17 mouse cellular contexts compared by ENCODE assay signal in genomic region chr7:143286532-143287290, GRCm38 (mm10).
DNase-seq lines count a peak whose midpoint lies in the region; ATAC-seq and TF ChIP-seq lines count a peak whose summit lies in the region.
"Had no signal": no experiment of that assay in that cellular context is flagged by ENCODE, and none has a peak within 500 bp of the region (broad histone marks: within the 10 kb centered on the region; RNA-seq: fewer than 3 reads in every experiment).

No protein-coding gene starts in this region.

- 40% methylated on average over 8 of the region's 8 CpGs for WGBS in stomach, embryonic 15.5 days
- WGBS in stomach, postnatal 0 days: 35% methylated on average over 8 of the region's 8 CpGs
- WGBS in liver, embryonic 12.5 days (ENCODE audit: insufficient replicate concordance): 61% methylated on average over 8 of the region's 8 CpGs
- WGBS in midbrain, embryonic 10.5 days: 64% methylated on average over 8 of the region's 8 CpGs

- DNase-seq in adrenal gland, adult 2 months: peak; percentile 64
- DNase-seq in adrenal gland, adult 8-10 months: no peak
- DNase-seq in stomach, postnatal 0 days (ENCODE audit: low spot score): no peak
- no peak for DNase-seq in midbrain, embryonic 10.5 days (ENCODE audit: low spot score)
- no peak for DNase-seq in layer of hippocampus, adult 8-10 months (ENCODE audit: low spot score in 2 of 2)
- no peak for DNase-seq in urinary bladder, postnatal 25 days (ENCODE audit: low spot score)
- DNase-seq: cerebellum, adult 2 months; heart, adult 18-20 months; lung, adult 18-20 months; right cerebral cortex, postnatal 25 days had no signal

- TF ChIP-seq EP300 in stomach, postnatal 0 days (optimal IDR thresholded peaks at IDR 0.05): no peak

- ATAC-seq in stomach, embryonic 15.5 days (ENCODE audit: insufficient read depth, low FRiP score, low read depth): peak; percentile 36; the same call in 1 of the 2 replicates
- no peak for ATAC-seq in stomach, postnatal 0 days (ENCODE audit: low FRiP score, low TSS enrichment)
- ATAC-seq in liver, embryonic 12.5 days: peak; percentile 65
- ATAC-seq: inflammation-experienced regulatory T-cells, adult 6 months; midbrain, embryonic 13.5 days had no signal

- no peak overlapping the region for H3K4me3 ChIP-seq in stomach, embryonic 15.5 days (replicated peaks)
- H3K4me3 ChIP-seq in stomach, postnatal 0 days (ENCODE audit: low read depth, low read length): no peak overlapping the region
- H3K4me3 ChIP-seq in liver, embryonic 12.5 days: no peak overlapping the region
- H3K4me3 ChIP-seq in midbrain, embryonic 10.5 days: no peak overlapping the region
- H3K4me3 ChIP-seq: forebrain, embryonic 10.5 days; heart, embryonic 15.5 days; hindbrain, embryonic 10.5 days; midbrain, embryonic 13.5 days had no signal

- H3K36me3 ChIP-seq in stomach, embryonic 15.5 days: no peaks in the 10 kb centered on the region
- H3K36me3 ChIP-seq in stomach, postnatal 0 days (ENCODE audit: control insufficient read depth, insufficient read depth, low read length): no peaks in the 10 kb centered on the region
- peaks cover 27% of the 10 kb centered on the region; the same call in 1 of the 2 replicates for H3K36me3 ChIP-seq in liver, embryonic 12.5 days
- H3K36me3 ChIP-seq in midbrain, embryonic 10.5 days: peaks cover 85% of the 10 kb centered on the region
- H3K36me3 ChIP-seq: heart, embryonic 15.5 days; midbrain, embryonic 13.5 days had no signal

- TF ChIP-seq CTCF in stomach, postnatal 0 days (IDR thresholded peaks at IDR 0.05; ENCODE audit: low read depth): no peak

- H3K27me3 ChIP-seq in stomach, embryonic 15.5 days (replicated peaks): no peaks in the 10 kb centered on the region
- no peaks in the 10 kb centered on the region for H3K27me3 ChIP-seq in stomach, postnatal 0 days (ENCODE audit: control insufficient read depth, insufficient read depth, low read length)
- no peaks in the 10 kb centered on the region for H3K27me3 ChIP-seq in liver, embryonic 12.5 days (replicated peaks)
- no peaks in the 10 kb centered on the region for H3K27me3 ChIP-seq in midbrain, embryonic 10.5 days (ENCODE audit: low read depth, poor library complexity, severe bottlenecking)
- H3K27me3 ChIP-seq: heart, embryonic 15.5 days; midbrain, embryonic 13.5 days had no signal

- no peaks in the 10 kb centered on the region for H3K9me3 ChIP-seq in stomach, embryonic 15.5 days
- H3K9me3 ChIP-seq in stomach, postnatal 0 days (ENCODE audit: control insufficient read depth, low read length): no peaks in the 10 kb centered on the region
- H3K9me3 ChIP-seq in liver, embryonic 12.5 days (replicated peaks): no peaks in the 10 kb centered on the region
- no peaks in the 10 kb centered on the region for H3K9me3 ChIP-seq in midbrain, embryonic 10.5 days (replicated peaks)
- H3K9me3 ChIP-seq: forebrain, embryonic 10.5 days; heart, embryonic 15.5 days; hindbrain, embryonic 10.5 days; midbrain, embryonic 13.5 days had no signal

- H3K9ac ChIP-seq in stomach, embryonic 15.5 days: no peak overlapping the region
- no peak overlapping the region for H3K9ac ChIP-seq in stomach, postnatal 0 days (ENCODE audit: low read length)
- H3K9ac ChIP-seq in liver, embryonic 12.5 days: no peak overlapping the region
- H3K9ac ChIP-seq: heart, embryonic 15.5 days; midbrain, embryonic 13.5 days had no signal

- peaks cover 57% of the 10 kb centered on the region for H3K4me1 ChIP-seq in stomach, embryonic 15.5 days
- H3K4me1 ChIP-seq in stomach, postnatal 0 days (replicated peaks; ENCODE audit: control insufficient read depth, insufficient read depth): peaks cover 8% of the 10 kb centered on the region
- H3K4me1 ChIP-seq in liver, embryonic 12.5 days: peaks cover 98% of the 10 kb centered on the region
- H3K4me1 ChIP-seq in midbrain, embryonic 10.5 days: peaks cover 67% of the 10 kb centered on the region

- H3K4me2 ChIP-seq in stomach, embryonic 15.5 days: no peak overlapping the region
- H3K4me2 ChIP-seq in stomach, postnatal 0 days (replicated peaks; ENCODE audit: low read depth): no peak overlapping the region
- no peak overlapping the region for H3K4me2 ChIP-seq in liver, embryonic 12.5 days
- H3K4me2 ChIP-seq: heart, embryonic 15.5 days; midbrain, embryonic 13.5 days had no signal

- no peak overlapping the region for H3K27ac ChIP-seq in stomach, embryonic 15.5 days
- H3K27ac ChIP-seq in stomach, postnatal 0 days (replicated peaks): no peak overlapping the region
- no peak overlapping the region for H3K27ac ChIP-seq in liver, embryonic 12.5 days
- no peak overlapping the region for H3K27ac ChIP-seq in midbrain, embryonic 10.5 days (replicated peaks)
- H3K27ac ChIP-seq: forebrain, embryonic 10.5 days; heart, embryonic 15.5 days; hindbrain, embryonic 10.5 days; midbrain, embryonic 13.5 days had no signal
